Mouse (Mus musculus) megakaryocyte-erythroid progenitor cell, adult 5 weeks (primary cell): Measurements from ENCODE around the gene Gkn3. TPM values are rescaled to one million over a fixed set of nuclear protein-coding genes. Genes with fewer than 3 reads are reported as not detected.

Experiments used
- polyA plus RNA-seq: library from polyadenylated mRNA; stranded (reverse); fragments of >175 nt; gene quantifications from 2 replicates; pipeline ENCODE4 v1.2.3, GENCODE M21; 2012

Gkn3 gene
- not detected in 2 replicates for polyA plus RNA-seq

DNA sequence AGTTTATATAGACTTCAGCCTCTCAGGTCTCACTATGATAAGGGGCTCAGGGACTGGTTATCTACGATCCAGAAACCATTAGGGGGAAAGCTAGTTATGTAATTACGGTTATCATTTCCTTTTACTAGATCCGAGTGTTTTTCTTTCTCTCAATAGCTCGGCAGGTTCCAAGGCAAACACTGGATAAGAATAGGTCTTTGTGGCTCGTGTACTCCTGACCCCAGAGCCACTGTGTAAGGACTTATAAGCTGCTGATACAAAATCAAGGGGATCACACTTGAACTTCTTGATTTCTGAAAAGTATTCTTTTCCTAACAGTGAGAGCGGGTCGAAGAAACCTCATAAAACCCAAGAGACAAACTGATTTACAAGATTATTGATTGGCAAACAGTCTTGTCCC is at the start of gene Gkn3:
Gkn3 (minus strand) TSS at position 59 of the 400 bp plus-strand sequence.

DNA sequence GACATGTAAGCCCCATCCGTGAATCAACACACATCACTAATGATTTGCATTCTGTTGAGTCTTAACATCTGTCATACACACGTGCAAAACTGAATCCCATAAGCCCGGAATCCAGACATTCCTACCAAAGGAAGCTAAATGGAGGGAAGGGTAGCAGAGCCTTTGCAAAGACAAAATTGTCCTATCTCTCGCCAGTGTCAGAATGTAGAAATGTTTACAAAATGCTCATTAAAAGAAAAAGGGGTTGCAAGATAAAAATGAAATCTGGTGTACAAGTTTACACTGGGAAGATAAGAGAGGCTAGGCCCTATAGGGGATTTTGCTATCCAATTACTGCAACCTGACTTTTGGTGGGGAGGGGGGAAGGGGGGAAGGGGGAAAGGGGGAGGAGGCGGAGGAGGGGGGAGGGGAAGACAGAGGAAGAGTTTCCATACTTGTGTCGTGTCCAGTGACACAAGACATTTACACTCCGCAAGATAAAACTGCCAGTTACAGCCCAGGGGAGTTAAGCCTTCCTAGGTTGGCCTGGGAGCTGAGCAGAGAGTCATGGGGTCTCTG is 39.8 kb upstream of the Gkn3 start, which contains the start of gene Bmp10:
Bmp10 (plus strand) TSS at position 508 of the 558 bp plus-strand sequence.

DNA sequence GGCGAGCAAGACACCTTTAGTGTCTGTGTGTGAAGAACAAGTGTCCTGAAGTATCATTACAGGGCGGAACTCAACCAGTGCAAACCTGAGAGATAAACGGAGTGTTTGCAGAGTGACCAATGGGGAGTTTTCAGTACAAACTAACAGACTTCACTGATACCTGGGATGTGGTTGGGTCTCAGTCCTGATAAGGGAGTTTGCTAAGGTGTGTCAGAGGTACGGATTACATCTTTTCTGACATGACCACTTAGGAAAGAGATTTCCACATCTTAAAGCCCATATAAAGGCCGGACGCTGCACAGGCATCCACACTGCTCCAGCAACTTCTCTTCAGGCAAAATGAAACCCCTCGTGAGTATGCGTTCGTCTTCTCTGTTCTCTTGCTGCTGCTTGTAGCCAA is 15.7 kb downstream of the Gkn3 start, which contains the start of gene Gkn2:
Gkn2 (plus strand) TSS at position 301 of the 400 bp plus-strand sequence.

DNA sequence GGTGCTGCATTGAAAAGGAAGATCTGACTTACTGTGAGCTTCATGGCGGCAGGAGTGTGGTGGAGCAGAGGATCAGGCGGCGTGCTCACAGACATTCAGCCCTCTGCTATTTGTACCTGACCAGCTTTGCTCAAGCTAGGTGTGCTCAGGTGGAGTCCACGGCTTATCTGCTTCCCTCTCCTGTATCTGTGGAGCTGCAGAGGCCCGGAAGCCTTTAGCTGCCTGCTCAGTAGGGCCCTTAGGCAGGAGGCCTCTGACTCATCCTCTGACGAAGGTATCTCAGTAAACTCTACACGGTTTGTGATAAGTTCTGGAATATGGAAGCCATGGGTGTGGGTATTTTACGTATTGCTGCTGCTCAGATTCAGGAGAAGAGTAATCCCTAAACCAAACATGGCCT is 37.9 kb downstream of the Gkn3 start, which contains the start of gene Gkn1:
Gkn1 (minus strand) TSS at position 114 of the 400 bp plus-strand sequence.

DNA sequence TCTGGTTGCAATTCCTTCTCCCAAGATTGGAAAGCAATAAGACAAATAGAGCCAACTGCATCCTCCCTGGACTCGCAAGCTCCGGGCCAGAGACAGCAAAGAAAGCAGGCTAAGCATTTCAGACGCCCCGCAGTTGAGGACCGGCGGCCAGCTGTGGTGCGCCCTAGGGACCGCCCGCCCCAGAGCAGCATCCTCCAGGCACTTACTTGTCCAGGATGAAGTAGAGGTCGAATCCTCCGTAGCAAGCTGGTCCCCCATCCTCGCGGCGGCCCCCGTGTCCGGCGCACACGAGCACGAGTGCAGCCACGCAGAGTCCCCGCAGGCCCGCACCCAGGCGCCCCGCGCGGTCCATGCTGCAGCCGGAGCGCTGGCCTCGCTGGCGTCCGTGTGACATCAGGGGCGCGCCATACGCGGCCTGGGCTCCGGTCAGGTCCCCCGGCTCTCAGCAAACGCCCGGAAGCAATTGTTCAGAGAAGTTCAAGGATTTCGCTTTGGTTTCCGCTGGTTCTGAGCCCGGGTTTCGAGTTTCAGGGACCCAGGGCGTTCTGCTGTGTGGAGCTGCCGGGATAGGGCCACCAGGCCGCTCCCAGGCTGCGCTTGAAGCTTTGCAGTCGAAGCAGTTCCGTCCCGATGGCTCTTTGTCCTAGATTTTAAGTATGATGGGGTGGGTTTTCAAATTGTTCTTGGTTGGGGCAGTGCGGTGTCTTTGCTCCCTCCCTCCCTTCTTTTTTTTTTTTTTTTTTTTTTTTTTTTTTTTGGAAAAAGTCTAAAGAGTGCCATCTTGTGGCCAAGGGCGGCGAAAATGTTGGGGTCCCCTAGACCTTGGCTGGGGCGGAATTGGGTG is 53.4 kb downstream of the Gkn3 start, which contains the start of gene Antxr1:
Antxr1 (minus strand) TSS at position 731 of the 844 bp plus-strand sequence.

Other genes starting within 250 kb of the Gkn3 start
- 0.03 and 0.11 TPM in 2 replicates for gene Antxr1, start 53.1 kb downstream of the Gkn3 start, polyA plus RNA-seq
- gene Gkn1, start 38.0 kb downstream of the Gkn3 start, polyA plus RNA-seq, result not detected in 2 replicates
- not detected in 2 replicates for gene Gkn2, start 15.6 kb downstream of the Gkn3 start, polyA plus RNA-seq
- gene Bmp10, start 40.1 kb upstream of the Gkn3 start, polyA plus RNA-seq, result not detected in 2 replicates
- gene Arhgap25, start 144.3 kb upstream of the Gkn3 start, polyA plus RNA-seq, result 6.1 and 7.3 TPM in 2 replicates
- gene Prokr1, start 201.8 kb upstream of the Gkn3 start, polyA plus RNA-seq, result 0.04 and 0.09 TPM in 2 replicates